Mouse (Mus musculus): ENCODE measurements at regions not wholly inside any gene's neighbourhood (a gene's known extent, or its start where the extent isn't known, plus 50 kb on each side); places are given as distances from the start of the nearest gene placed in this dataset.

DNA sequence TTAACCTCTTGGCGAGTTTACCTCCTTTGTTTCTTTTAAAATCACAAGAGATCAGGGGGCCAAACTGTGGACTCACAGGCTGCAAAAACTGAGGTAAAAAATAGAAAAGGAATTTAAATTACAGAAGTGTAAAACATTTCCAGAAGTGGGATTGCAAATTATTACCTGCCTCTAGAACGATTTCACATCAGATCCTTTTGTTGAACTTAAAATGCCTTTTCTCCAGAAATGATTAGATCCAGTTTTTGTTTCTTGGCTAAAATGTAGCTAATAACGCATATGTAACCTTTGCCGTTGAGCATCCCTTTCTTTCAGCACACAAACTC lies 108.8 kb upstream of the Zeb2 start:
- Histone ChIP-seq H3K9me3 (ENCODE audit: low read length) (no peaks in the 10 kb centered on the region), H3K27ac (ENCODE audit: low read length) (no peak overlapping the region), H3K36me3 (ENCODE audit: insufficient read depth, low read length) (no peaks in the 10 kb centered on the region), H3K27me3 (ENCODE audit: insufficient read depth, low read length) (no peaks in the 10 kb centered on the region), H3K4me1 (ENCODE audit: insufficient read depth, low read length) (peaks cover 13% of the 10 kb centered on the region; the same call in 1 of the 2 replicates), H3K9ac (replicated peaks; ENCODE audit: low read length) (no peak overlapping the region), H3K4me3 (ENCODE audit: low read length) (no peak overlapping the region), H3K4me2 (replicated peaks; ENCODE audit: low read depth, low read length) (no peak overlapping the region)
- 65% methylated on average over 4 of the region's 4 CpGs for WGBS
- no peak for ATAC-seq (ENCODE audit: low FRiP score, low TSS enrichment)

GRCm38 (mm10) chr2:45225364-45226044 lies 108.3 kb upstream of the Zeb2 start:
- 51% methylated on average over 9 of the region's 9 CpGs for WGBS

GRCm38 (mm10) chr2:45222213-45222612 lies 105.0 kb upstream of the Zeb2 start:
- Histone ChIP-seq H3K36me3 (ENCODE audit: insufficient read depth, low read length) (no peaks in the 10 kb centered on the region), H3K9me3 (ENCODE audit: low read length) (no peaks in the 10 kb centered on the region), H3K27ac (ENCODE audit: low read length) (no peak overlapping the region), H3K27me3 (ENCODE audit: insufficient read depth, low read length) (no peaks in the 10 kb centered on the region), H3K4me2 (replicated peaks; ENCODE audit: low read depth, low read length) (no peak overlapping the region), H3K4me1 (ENCODE audit: insufficient read depth, low read length) (peaks cover 8% of the 10 kb centered on the region; the same call in 1 of the 2 replicates), H3K9ac (replicated peaks; ENCODE audit: low read length) (no peak overlapping the region), H3K4me3 (ENCODE audit: low read length) (no peak overlapping the region)
- 44% methylated on average over 13 of the region's 13 CpGs for WGBS
- ATAC-seq (ENCODE audit: low FRiP score, low TSS enrichment) = no peak

More at GRCm38 (mm10) chr2:45225364-45226044, 108.3 kb upstream of the Zeb2 start:
- no peak for ATAC-seq (ENCODE audit: low FRiP score, low TSS enrichment)
- no peak overlapping the region for H3K4me3 ChIP-seq (ENCODE audit: low read length)
- no peak overlapping the region for H3K9ac ChIP-seq (replicated peaks; ENCODE audit: low read length)
- no peaks in the 10 kb centered on the region for H3K36me3 ChIP-seq (ENCODE audit: insufficient read depth, low read length)
- H3K4me2 ChIP-seq (replicated peaks; ENCODE audit: low read depth, low read length) = no peak overlapping the region
- H3K27ac ChIP-seq (ENCODE audit: low read length) = no peak overlapping the region
- no peaks in the 10 kb centered on the region for H3K9me3 ChIP-seq (ENCODE audit: low read length)
- H3K4me1 ChIP-seq (ENCODE audit: insufficient read depth, low read length) = peaks cover 13% of the 10 kb centered on the region; the same call in 1 of the 2 replicates
- no peaks in the 10 kb centered on the region for H3K27me3 ChIP-seq (ENCODE audit: insufficient read depth, low read length)

DNA sequence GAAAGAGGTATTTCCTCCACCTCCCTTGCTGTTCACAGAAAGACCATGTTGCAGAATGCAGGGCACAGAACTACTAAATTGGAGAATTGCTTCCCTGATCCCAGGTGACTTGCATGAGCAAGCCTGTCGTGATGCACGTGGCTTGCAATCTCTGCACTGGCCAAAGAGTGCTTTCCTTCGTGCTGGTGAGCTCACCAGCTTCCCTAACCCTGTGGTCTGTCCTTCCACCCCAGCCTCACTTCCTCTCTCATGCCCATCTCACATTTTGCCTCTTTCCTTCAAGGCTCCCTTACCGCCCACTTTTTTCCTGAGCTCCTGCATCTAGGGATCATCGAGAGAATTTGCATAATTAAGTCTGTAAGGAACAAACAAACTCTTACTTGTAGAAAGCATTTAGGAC lies 102.7 kb upstream of the Zeb2 start:
- H3K27ac ChIP-seq (ENCODE audit: low read length) = no peak overlapping the region
- no peak overlapping the region for H3K4me3 ChIP-seq (ENCODE audit: low read length)
- no peak overlapping the region for H3K4me2 ChIP-seq (replicated peaks; ENCODE audit: low read depth, low read length)
- 62% methylated on average over 5 of the region's 5 CpGs for WGBS
- no peaks in the 10 kb centered on the region for H3K27me3 ChIP-seq (ENCODE audit: insufficient read depth, low read length)
- peaks cover 8% of the 10 kb centered on the region; the same call in 1 of the 2 replicates for H3K4me1 ChIP-seq (ENCODE audit: insufficient read depth, low read length)
- no peaks in the 10 kb centered on the region for H3K9me3 ChIP-seq (ENCODE audit: low read length)
- no peaks in the 10 kb centered on the region for H3K36me3 ChIP-seq (ENCODE audit: insufficient read depth, low read length)
- no peak overlapping the region for H3K9ac ChIP-seq (replicated peaks; ENCODE audit: low read length)
- ATAC-seq (ENCODE audit: low FRiP score, low TSS enrichment) = no peak

DNA sequence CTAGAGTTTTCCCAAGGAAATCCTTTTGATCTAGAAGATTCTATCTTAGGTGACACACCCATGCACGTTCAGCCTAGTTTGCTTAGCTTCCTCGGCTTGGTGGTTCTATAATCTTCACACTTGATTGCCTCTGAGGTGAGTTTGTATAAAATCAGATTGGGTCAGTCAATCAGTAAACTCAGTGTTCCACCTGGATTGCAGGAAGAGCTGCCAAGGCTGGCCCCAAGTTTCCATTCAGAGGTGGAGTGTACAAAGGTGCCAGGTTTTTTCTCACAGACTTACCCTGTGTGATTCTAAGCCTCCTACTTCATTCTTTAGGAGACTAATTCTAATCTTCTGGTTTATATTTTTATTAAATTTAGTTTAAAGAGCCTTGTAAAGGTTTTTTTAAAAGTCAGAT lies 95.6 kb upstream of the Zeb2 start:
- no peak overlapping the region for H3K9ac ChIP-seq (replicated peaks; ENCODE audit: low read length)
- no peaks in the 10 kb centered on the region for H3K9me3 ChIP-seq (ENCODE audit: low read length)
- H3K4me2 ChIP-seq (replicated peaks; ENCODE audit: low read depth, low read length) = no peak overlapping the region
- ATAC-seq (ENCODE audit: low FRiP score, low TSS enrichment) = 0 out of 2 replicates have a peak, but pooled peaks have one; percentile 81
- H3K27ac ChIP-seq (ENCODE audit: low read length) = no peak overlapping the region
- no peaks in the 10 kb centered on the region for H3K36me3 ChIP-seq (ENCODE audit: insufficient read depth, low read length)
- H3K4me3 ChIP-seq (ENCODE audit: low read length) = no peak overlapping the region
- no peaks in the 10 kb centered on the region for H3K4me1 ChIP-seq (ENCODE audit: insufficient read depth, low read length)
- WGBS = 48% methylated on average over 2 of the region's 2 CpGs
- H3K27me3 ChIP-seq (ENCODE audit: insufficient read depth, low read length) = no peaks in the 10 kb centered on the region

DNA sequence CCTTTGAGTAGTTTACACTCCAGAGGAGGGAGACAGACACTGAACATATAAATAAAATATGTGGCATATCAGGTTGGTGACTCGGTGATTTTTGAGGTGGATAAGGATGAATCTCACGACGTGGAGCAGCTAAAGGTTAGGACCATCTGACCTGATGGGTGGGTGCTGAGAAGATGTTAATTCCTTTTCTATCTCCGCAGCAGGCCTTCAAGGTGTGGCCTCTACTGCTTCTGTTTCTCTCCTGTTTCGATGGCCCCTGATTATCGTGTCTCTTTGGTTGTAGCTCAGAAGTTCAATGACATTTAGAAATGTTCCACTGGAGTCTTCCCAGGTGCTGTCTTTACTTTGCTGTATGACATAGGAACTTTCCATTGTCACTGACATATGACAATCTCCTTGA lies 91.3 kb upstream of the Zeb2 start:
- ATAC-seq (ENCODE audit: low FRiP score, low TSS enrichment) = no peak
- Histone ChIP-seq H3K4me1 (ENCODE audit: insufficient read depth, low read length) (peaks cover 5% of the 10 kb centered on the region; the same call in 1 of the 2 replicates), H3K27ac (ENCODE audit: low read length) (no peak overlapping the region), H3K4me3 (ENCODE audit: low read length) (no peak overlapping the region), H3K4me2 (replicated peaks; ENCODE audit: low read depth, low read length) (no peak overlapping the region), H3K36me3 (ENCODE audit: insufficient read depth, low read length) (no peaks in the 10 kb centered on the region), H3K27me3 (ENCODE audit: insufficient read depth, low read length) (no peaks in the 10 kb centered on the region), H3K9me3 (ENCODE audit: low read length) (no peaks in the 10 kb centered on the region), H3K9ac (replicated peaks; ENCODE audit: low read length) (no peak overlapping the region)
- 88% methylated on average over 6 of the region's 6 CpGs for WGBS

DNA sequence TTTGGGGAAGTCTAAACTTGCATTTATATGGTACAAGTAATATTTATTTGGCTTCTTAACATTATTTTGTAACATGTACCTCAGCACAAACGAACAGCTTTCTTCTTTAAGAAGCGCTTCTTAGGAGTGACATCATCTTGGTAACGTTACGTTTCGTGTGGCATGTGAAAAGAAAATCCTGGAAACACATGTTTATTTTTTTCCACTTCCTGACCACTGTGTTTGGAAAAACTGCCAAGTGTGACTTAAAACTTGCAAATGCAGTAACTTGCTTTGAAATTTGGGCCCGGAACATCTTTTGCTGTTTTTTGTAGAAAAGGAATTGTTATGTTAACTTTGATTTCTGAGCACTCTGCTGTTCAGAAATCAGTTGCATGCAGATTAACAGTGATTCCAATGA lies 88.6 kb upstream of the Zeb2 start:
- Histone ChIP-seq H3K9me3 (ENCODE audit: low read length) (no peaks in the 10 kb centered on the region), H3K27me3 (ENCODE audit: insufficient read depth, low read length) (no peaks in the 10 kb centered on the region), H3K4me1 (ENCODE audit: insufficient read depth, low read length) (peaks cover 5% of the 10 kb centered on the region; the same call in 1 of the 2 replicates), H3K4me3 (ENCODE audit: low read length) (no peak overlapping the region), H3K4me2 (replicated peaks; ENCODE audit: low read depth, low read length) (no peak overlapping the region), H3K36me3 (ENCODE audit: insufficient read depth, low read length) (no peaks in the 10 kb centered on the region), H3K9ac (replicated peaks; ENCODE audit: low read length) (no peak overlapping the region), H3K27ac (ENCODE audit: low read length) (no peak overlapping the region)
- no peak for ATAC-seq (ENCODE audit: low FRiP score, low TSS enrichment)
- 41% methylated on average over 6 of the region's 6 CpGs for WGBS

DNA sequence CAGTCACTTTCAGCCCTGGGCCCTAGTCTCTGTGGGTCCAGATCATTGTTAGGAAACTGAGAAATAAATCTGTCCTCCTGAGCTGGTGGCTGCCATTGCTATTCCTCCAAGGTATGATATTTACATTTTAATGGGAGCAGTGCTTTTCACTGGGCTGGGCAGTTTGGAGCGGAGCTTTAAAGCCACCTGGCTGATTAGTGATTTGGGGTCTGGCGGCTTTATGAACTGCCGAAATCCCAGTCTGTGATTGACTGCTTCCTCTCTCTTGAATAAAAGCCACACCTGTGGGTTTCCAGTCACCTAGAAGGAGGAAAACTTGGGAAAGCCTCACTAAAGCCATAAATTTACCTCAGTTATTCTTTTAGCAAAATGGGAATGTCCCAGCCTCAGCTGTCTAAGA lies 88.0 kb upstream of the Zeb2 start:
- H3K4me3 ChIP-seq (ENCODE audit: low read length) = no peak overlapping the region
- no peak overlapping the region for H3K27ac ChIP-seq (ENCODE audit: low read length)
- no peak for ATAC-seq (ENCODE audit: low FRiP score, low TSS enrichment)
- H3K4me2 ChIP-seq (replicated peaks; ENCODE audit: low read depth, low read length) = no peak overlapping the region
- 54% methylated on average over 3 of the region's 3 CpGs for WGBS
- no peak overlapping the region for H3K9ac ChIP-seq (replicated peaks; ENCODE audit: low read length)
- no peaks in the 10 kb centered on the region for H3K27me3 ChIP-seq (ENCODE audit: insufficient read depth, low read length)
- H3K9me3 ChIP-seq (ENCODE audit: low read length) = no peaks in the 10 kb centered on the region
- H3K4me1 ChIP-seq (ENCODE audit: insufficient read depth, low read length) = peaks cover 5% of the 10 kb centered on the region; the same call in 1 of the 2 replicates
- no peaks in the 10 kb centered on the region for H3K36me3 ChIP-seq (ENCODE audit: insufficient read depth, low read length)

DNA sequence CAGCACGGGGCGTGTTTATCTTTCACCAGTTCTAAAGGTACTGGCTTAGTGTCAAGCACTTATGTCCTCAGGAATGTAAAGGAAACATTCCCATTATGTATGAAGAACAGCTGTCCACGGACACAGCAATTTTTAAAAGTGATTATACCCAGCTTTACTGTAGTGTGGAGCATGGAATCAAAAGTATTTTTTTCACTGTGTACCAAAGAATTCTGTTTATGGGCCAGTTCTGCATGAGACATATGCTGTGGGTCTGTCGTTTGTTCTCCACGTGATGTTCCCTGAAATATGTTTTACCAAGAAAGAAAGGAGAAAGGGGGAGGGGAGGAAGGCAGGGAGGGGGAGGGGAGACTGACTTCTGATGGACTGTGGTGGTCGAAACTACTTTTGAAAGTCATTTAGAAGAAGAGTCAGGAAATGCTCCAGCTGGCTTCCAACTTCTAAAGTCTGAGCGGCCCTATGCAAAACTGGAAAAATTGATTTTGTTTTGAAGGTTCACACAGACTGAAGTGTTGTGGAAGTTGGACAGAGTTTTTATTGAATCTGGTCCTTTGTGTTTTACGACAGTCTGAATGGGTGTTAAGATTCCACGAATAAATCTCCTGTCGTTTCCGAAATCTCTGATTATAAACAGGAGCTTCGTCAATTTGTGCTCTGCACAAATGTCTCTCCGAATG lies 80.9 kb upstream of the Zeb2 start:
- ATAC-seq (ENCODE audit: low FRiP score, low TSS enrichment) = no peak
- no peak overlapping the region for H3K4me2 ChIP-seq (replicated peaks; ENCODE audit: low read depth, low read length)
- 56% methylated on average over 13 of the region's 13 CpGs for WGBS
- H3K9ac ChIP-seq (replicated peaks; ENCODE audit: low read length) = no peak overlapping the region
- no peaks in the 10 kb centered on the region for H3K9me3 ChIP-seq (ENCODE audit: low read length)
- H3K27ac ChIP-seq (ENCODE audit: low read length) = no peak overlapping the region
- H3K36me3 ChIP-seq (ENCODE audit: insufficient read depth, low read length) = no peaks in the 10 kb centered on the region
- H3K4me1 ChIP-seq (ENCODE audit: insufficient read depth, low read length) = no peaks in the 10 kb centered on the region
- H3K4me3 ChIP-seq (ENCODE audit: low read length) = no peak overlapping the region
- no peaks in the 10 kb centered on the region for H3K27me3 ChIP-seq (ENCODE audit: insufficient read depth, low read length)

DNA sequence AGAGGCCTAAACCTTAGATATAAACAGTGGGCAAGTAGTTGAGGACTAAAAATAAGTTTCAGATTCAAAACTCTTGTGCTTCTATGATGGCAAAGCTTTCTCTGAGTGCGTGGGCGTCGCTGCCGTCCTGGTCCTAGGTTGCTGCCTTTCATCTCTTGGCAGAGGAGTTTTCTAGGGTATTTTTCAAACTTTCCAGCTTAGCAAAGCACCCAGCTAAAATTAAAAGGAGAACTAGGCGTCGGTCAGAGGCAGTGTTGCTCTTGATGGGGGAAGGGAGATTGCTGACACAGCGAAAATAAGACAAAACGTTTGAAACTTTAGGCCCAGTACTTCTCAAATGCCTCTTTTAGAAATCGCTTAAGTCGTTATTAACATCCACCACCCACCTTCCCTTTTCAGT lies 80.1 kb upstream of the Zeb2 start:
- ATAC-seq (ENCODE audit: low FRiP score, low TSS enrichment) = no peak
- no peak overlapping the region for H3K27ac ChIP-seq (ENCODE audit: low read length)
- 58% methylated on average over 10 of the region's 10 CpGs for WGBS

More for the DNA sequence above, 80.1 kb upstream of the Zeb2 start:
- Histone ChIP-seq H3K4me3 (ENCODE audit: low read length) (no peak overlapping the region), H3K9ac (replicated peaks; ENCODE audit: low read length) (no peak overlapping the region), H3K9me3 (ENCODE audit: low read length) (no peaks in the 10 kb centered on the region), H3K27me3 (ENCODE audit: insufficient read depth, low read length) (no peaks in the 10 kb centered on the region), H3K36me3 (ENCODE audit: insufficient read depth, low read length) (no peaks in the 10 kb centered on the region), H3K4me1 (ENCODE audit: insufficient read depth, low read length) (no peaks in the 10 kb centered on the region), H3K4me2 (replicated peaks; ENCODE audit: low read depth, low read length) (no peak overlapping the region)
